Mouse (Mus musculus) megakaryocyte, embryonic 14.5 days (primary cell): ENCODE measurements around the gene Cd44.

Experiments used
- FLI1 ChIP-seq: IDR thresholded peaks from 2 replicates; pipeline ENCODE4 v1.6.1; 2012; ENCODE audit warnings: low read length, inconsistent platforms, mixed read lengths
- GATA1 ChIP-seq: IDR thresholded peaks from 3 replicates; pipeline ENCODE4 v1.6.1; 2012; ENCODE audit warnings: mixed read lengths, low read length, inconsistent platforms, borderline replicate concordance

DNA sequence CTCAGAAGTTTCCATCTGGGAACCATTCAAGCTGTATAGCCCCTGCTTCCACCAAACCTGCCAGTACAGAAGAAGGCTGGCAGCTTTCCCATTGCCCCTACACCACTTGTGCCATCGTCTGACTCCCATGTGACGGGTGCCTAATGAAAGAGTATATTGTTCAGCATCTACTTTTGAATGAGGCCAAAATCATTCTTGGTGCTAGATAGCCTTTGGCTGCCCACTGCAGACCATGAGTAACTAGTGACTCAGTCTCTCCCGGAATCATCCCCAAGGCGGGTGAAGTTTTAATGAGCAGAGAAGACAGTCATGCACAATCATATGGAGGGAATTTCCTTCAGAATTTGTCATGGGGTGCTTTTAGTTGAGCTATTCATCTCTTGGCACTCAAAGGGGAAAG, 28.3 kb downstream of the Cd44 start:
- TF ChIP-seq GATA1 (no peak), FLI1 (no peak)
